Mouse (Mus musculus): ENCODE results near the gene Ube2h. TPM values are rescaled to one million over a fixed set of nuclear protein-coding genes. Genes with fewer than 3 reads are reported as not detected.

The Ube2h gene
- polyA plus RNA-seq, 1 experiment from 2014 or later, result 60.5 TPM

- no peaks in the 10 kb centered on the region for H3K9me3 ChIP-seq (ENCODE audit: control insufficient read depth, low read depth, low read length)
- no peaks in the 10 kb centered on the region for H3K36me3 ChIP-seq (ENCODE audit: control insufficient read depth, insufficient read depth, low read length)
- peak; percentile 69; the same call in 1 of the 2 replicates for ATAC-seq (ENCODE audit: insufficient number of reproducible peaks, insufficient read depth, low FRiP score, low read depth)
- H3K4me2 ChIP-seq (replicated peaks; ENCODE audit: low read depth, low read length), result peak overlapping the region; percentile 17
- no peak overlapping the region for H3K27ac ChIP-seq (ENCODE audit: low read length)
- WGBS, result 9% methylated on average over 5 of the region's 5 CpGs
- 0 out of 2 replicates have a peak, but pooled peaks cover 5% of the 10 kb centered on the region for H3K4me1 ChIP-seq (ENCODE audit: control insufficient read depth, insufficient read depth, low read length)
- no peak overlapping the region for H3K4me3 ChIP-seq (ENCODE audit: low read depth, low read length)
- no peak overlapping the region for H3K9ac ChIP-seq (replicated peaks; ENCODE audit: low read depth, low read length)
- no peaks in the 10 kb centered on the region for H3K27me3 ChIP-seq (ENCODE audit: control insufficient read depth, insufficient read depth, low read length)
These were observed 32.6 kb upstream of the Ube2h start for GRCm38 (mm10) chr6:30336912-30337311.

DNA sequence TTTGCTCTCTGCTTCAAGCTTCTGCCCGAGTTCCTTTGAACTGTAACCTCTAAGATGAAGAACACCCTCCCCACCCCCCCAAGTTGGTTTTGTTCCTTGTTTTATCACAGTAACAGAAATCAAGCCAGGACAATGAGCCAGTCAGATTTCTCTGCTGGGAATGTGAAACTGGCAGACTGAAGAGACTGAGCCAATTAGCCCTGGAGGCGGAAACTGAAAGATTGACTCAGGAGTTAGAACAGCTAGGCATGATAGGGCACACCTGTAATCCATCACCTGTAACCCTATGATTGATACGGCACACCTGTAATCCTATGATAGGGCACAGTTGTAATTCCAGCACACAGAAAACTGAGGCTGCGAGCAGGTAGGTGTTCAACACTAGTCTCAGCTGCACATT is 27.9 kb upstream of the Ube2h start:
- H3K4me3 ChIP-seq (ENCODE audit: low read depth, low read length), result no peak overlapping the region
- no peaks in the 10 kb centered on the region for H3K9me3 ChIP-seq (ENCODE audit: control insufficient read depth, low read depth, low read length)
- ATAC-seq (ENCODE audit: insufficient number of reproducible peaks, insufficient read depth, low FRiP score, low read depth), result no peak
- WGBS, result 53% methylated on average over 4 of the region's 4 CpGs
- H3K27ac ChIP-seq (ENCODE audit: low read length), result no peak overlapping the region
- no peak overlapping the region for H3K9ac ChIP-seq (replicated peaks; ENCODE audit: low read depth, low read length)
- no peaks in the 10 kb centered on the region for H3K27me3 ChIP-seq (ENCODE audit: control insufficient read depth, insufficient read depth, low read length)
- no peak overlapping the region for H3K4me2 ChIP-seq (replicated peaks; ENCODE audit: low read depth, low read length)
- 0 out of 2 replicates have a peak, but pooled peaks cover 5% of the 10 kb centered on the region for H3K4me1 ChIP-seq (ENCODE audit: control insufficient read depth, insufficient read depth, low read length)
- no peaks in the 10 kb centered on the region for H3K36me3 ChIP-seq (ENCODE audit: control insufficient read depth, insufficient read depth, low read length)

DNA sequence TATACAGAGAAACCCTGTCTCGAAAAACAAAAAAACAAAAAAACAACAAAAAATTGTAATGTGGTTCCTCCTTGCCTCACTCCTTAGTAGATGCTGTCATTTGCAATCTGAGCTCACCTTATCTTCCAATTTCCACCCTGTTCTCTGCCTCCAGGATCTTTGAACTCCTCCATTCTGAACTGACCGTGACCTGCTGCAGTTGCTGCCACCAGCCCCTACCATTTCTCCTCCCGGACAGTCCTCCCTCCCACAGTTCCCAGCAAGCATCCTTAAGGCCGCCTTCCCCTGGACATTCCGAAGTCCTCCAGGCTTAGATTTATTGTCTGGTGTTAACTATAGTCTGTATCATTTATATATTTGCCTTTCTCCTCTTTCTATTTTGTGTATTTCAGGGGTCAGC is 26.4 kb upstream of the Ube2h start:
- Histone ChIP-seq H3K4me2 (replicated peaks; ENCODE audit: low read depth, low read length) (no peak overlapping the region), H3K4me1 (ENCODE audit: control insufficient read depth, insufficient read depth, low read length) (0 out of 2 replicates have a peak, but pooled peaks cover 5% of the 10 kb centered on the region), H3K9me3 (ENCODE audit: control insufficient read depth, low read depth, low read length) (no peaks in the 10 kb centered on the region), H3K27ac (ENCODE audit: low read length) (no peak overlapping the region), H3K9ac (replicated peaks; ENCODE audit: low read depth, low read length) (no peak overlapping the region), H3K4me3 (ENCODE audit: low read depth, low read length) (no peak overlapping the region), H3K27me3 (ENCODE audit: control insufficient read depth, insufficient read depth, low read length) (no peaks in the 10 kb centered on the region), H3K36me3 (ENCODE audit: control insufficient read depth, insufficient read depth, low read length) (no peaks in the 10 kb centered on the region)
- 58% methylated on average over 5 of the region's 5 CpGs for WGBS
- ATAC-seq (ENCODE audit: insufficient number of reproducible peaks, insufficient read depth, low FRiP score, low read depth), result no peak

- Histone ChIP-seq H3K4me1 (ENCODE audit: control insufficient read depth, insufficient read depth, low read length) (no peaks in the 10 kb centered on the region), H3K36me3 (ENCODE audit: control insufficient read depth, insufficient read depth, low read length) (no peaks in the 10 kb centered on the region), H3K27me3 (ENCODE audit: control insufficient read depth, insufficient read depth, low read length) (no peaks in the 10 kb centered on the region), H3K4me2 (replicated peaks; ENCODE audit: low read depth, low read length) (no peak overlapping the region), H3K27ac (ENCODE audit: low read length) (0 out of 2 replicates have a peak overlapping the region, but pooled peaks have one; percentile 33), H3K9me3 (ENCODE audit: control insufficient read depth, low read depth, low read length) (no peaks in the 10 kb centered on the region), H3K9ac (replicated peaks; ENCODE audit: low read depth, low read length) (no peak overlapping the region), H3K4me3 (ENCODE audit: low read depth, low read length) (no peak overlapping the region)
- WGBS, result 45% methylated on average over 4 of the region's 4 CpGs
- ATAC-seq (ENCODE audit: insufficient number of reproducible peaks, insufficient read depth, low FRiP score, low read depth), result no peak
These were observed 21.7 kb upstream of the Ube2h start for GRCm38 (mm10) chr6:30325932-30326501.

GRCm38 (mm10) chr6:30321002-30321401 is 16.7 kb upstream of the Ube2h start:
- no peaks in the 10 kb centered on the region for H3K27me3 ChIP-seq (ENCODE audit: control insufficient read depth, insufficient read depth, low read length)
- H3K36me3 ChIP-seq (ENCODE audit: control insufficient read depth, insufficient read depth, low read length), result no peaks in the 10 kb centered on the region
- H3K9me3 ChIP-seq (ENCODE audit: control insufficient read depth, low read depth, low read length), result no peaks in the 10 kb centered on the region
- ATAC-seq (ENCODE audit: insufficient number of reproducible peaks, insufficient read depth, low FRiP score, low read depth), result no peak
- H3K9ac ChIP-seq (replicated peaks; ENCODE audit: low read depth, low read length), result no peak overlapping the region
- WGBS, result 51% methylated on average over 4 of the region's 4 CpGs
- no peak overlapping the region for H3K4me2 ChIP-seq (replicated peaks; ENCODE audit: low read depth, low read length)
- H3K4me1 ChIP-seq (ENCODE audit: control insufficient read depth, insufficient read depth, low read length), result no peaks in the 10 kb centered on the region
- H3K4me3 ChIP-seq (ENCODE audit: low read depth, low read length), result no peak overlapping the region
- H3K27ac ChIP-seq (ENCODE audit: low read length), result 0 out of 2 replicates have a peak overlapping the region, but pooled peaks have one; percentile 15

GRCm38 (mm10) chr6:30319216-30319615 is 14.9 kb upstream of the Ube2h start:
- H3K4me2 ChIP-seq (replicated peaks; ENCODE audit: low read depth, low read length), result no peak overlapping the region
- no peaks in the 10 kb centered on the region for H3K4me1 ChIP-seq (ENCODE audit: control insufficient read depth, insufficient read depth, low read length)
- no peaks in the 10 kb centered on the region for H3K9me3 ChIP-seq (ENCODE audit: control insufficient read depth, low read depth, low read length)
- H3K9ac ChIP-seq (replicated peaks; ENCODE audit: low read depth, low read length), result no peak overlapping the region
- H3K27ac ChIP-seq (ENCODE audit: low read length), result no peak overlapping the region
- 74% methylated on average over 5 of the region's 5 CpGs for WGBS
- H3K27me3 ChIP-seq (ENCODE audit: control insufficient read depth, insufficient read depth, low read length), result no peaks in the 10 kb centered on the region
- no peaks in the 10 kb centered on the region for H3K36me3 ChIP-seq (ENCODE audit: control insufficient read depth, insufficient read depth, low read length)
- ATAC-seq (ENCODE audit: insufficient number of reproducible peaks, insufficient read depth, low FRiP score, low read depth), result no peak
- no peak overlapping the region for H3K4me3 ChIP-seq (ENCODE audit: low read depth, low read length)

DNA sequence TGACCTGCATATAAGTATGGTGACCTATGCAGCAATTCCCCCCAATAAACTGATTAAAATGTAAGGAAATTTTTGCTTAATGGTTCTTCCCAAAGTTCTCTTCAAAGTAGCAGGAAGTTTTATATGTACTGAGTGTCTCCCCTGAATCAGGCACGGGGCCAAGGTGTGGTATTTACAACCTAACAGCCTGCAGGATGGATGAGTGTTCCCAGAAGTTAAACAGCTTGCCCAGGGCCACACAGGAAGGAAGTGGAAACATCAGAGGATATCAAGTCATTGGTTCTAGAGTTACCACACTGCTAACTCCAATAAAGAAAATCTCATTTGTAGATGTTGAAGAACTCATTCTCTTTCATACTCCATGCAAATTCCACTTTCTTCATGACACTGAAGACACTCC is 7.7 kb upstream of the Ube2h start:
- H3K4me3 ChIP-seq (ENCODE audit: low read depth, low read length), result no peak overlapping the region
- no peaks in the 10 kb centered on the region for H3K27me3 ChIP-seq (ENCODE audit: control insufficient read depth, insufficient read depth, low read length)
- H3K9me3 ChIP-seq (ENCODE audit: control insufficient read depth, low read depth, low read length), result no peaks in the 10 kb centered on the region
- 36% methylated on average over 1 of the region's 1 CpGs for WGBS
- ATAC-seq (ENCODE audit: insufficient number of reproducible peaks, insufficient read depth, low FRiP score, low read depth), result no peak
- no peak overlapping the region for H3K27ac ChIP-seq (ENCODE audit: low read length)
- peaks cover 13% of the 10 kb centered on the region; the same call in 1 of the 2 replicates for H3K4me1 ChIP-seq (ENCODE audit: control insufficient read depth, insufficient read depth, low read length)
- H3K4me2 ChIP-seq (replicated peaks; ENCODE audit: low read depth, low read length), result no peak overlapping the region
- H3K9ac ChIP-seq (replicated peaks; ENCODE audit: low read depth, low read length), result no peak overlapping the region
- no peaks in the 10 kb centered on the region for H3K36me3 ChIP-seq (ENCODE audit: control insufficient read depth, insufficient read depth, low read length)

- no peak overlapping the region for H3K4me3 ChIP-seq (ENCODE audit: low read depth, low read length)
- no peak for ATAC-seq (ENCODE audit: insufficient number of reproducible peaks, insufficient read depth, low FRiP score, low read depth)
- no peak overlapping the region for H3K9ac ChIP-seq (replicated peaks; ENCODE audit: low read depth, low read length)
- H3K27me3 ChIP-seq (ENCODE audit: control insufficient read depth, insufficient read depth, low read length), result no peaks in the 10 kb centered on the region
- no peaks in the 10 kb centered on the region for H3K36me3 ChIP-seq (ENCODE audit: control insufficient read depth, insufficient read depth, low read length)
- H3K27ac ChIP-seq (ENCODE audit: low read length), result peak overlapping the region; percentile 62; the same call in 1 of the 2 replicates
- 47% methylated on average over 4 of the region's 4 CpGs for WGBS
- no peaks in the 10 kb centered on the region for H3K9me3 ChIP-seq (ENCODE audit: control insufficient read depth, low read depth, low read length)
- no peak overlapping the region for H3K4me2 ChIP-seq (replicated peaks; ENCODE audit: low read depth, low read length)
- H3K4me1 ChIP-seq (ENCODE audit: control insufficient read depth, insufficient read depth, low read length), result peaks cover 13% of the 10 kb centered on the region; the same call in 1 of the 2 replicates
These were observed 4.4 kb upstream of the Ube2h start for GRCm38 (mm10) chr6:30308751-30309150.

- peak overlapping the region; percentile 62; the same call in 1 of the 2 replicates for H3K27ac ChIP-seq (ENCODE audit: low read length)
- no peak overlapping the region for H3K4me2 ChIP-seq (replicated peaks; ENCODE audit: low read depth, low read length)
- peak; percentile 62; the same call in 1 of the 2 replicates for ATAC-seq (ENCODE audit: insufficient number of reproducible peaks, insufficient read depth, low FRiP score, low read depth)
- H3K4me1 ChIP-seq (ENCODE audit: control insufficient read depth, insufficient read depth, low read length), result peaks cover 13% of the 10 kb centered on the region; the same call in 1 of the 2 replicates
- WGBS, result 8% methylated on average over 9 of the region's 9 CpGs
- no peaks in the 10 kb centered on the region for H3K27me3 ChIP-seq (ENCODE audit: control insufficient read depth, insufficient read depth, low read length)
- H3K4me3 ChIP-seq (ENCODE audit: low read depth, low read length), result no peak overlapping the region
- H3K9ac ChIP-seq (replicated peaks; ENCODE audit: low read depth, low read length), result no peak overlapping the region
- no peaks in the 10 kb centered on the region for H3K9me3 ChIP-seq (ENCODE audit: control insufficient read depth, low read depth, low read length)
- H3K36me3 ChIP-seq (ENCODE audit: control insufficient read depth, insufficient read depth, low read length), result no peaks in the 10 kb centered on the region
These were observed 3.4 kb upstream of the Ube2h start for GRCm38 (mm10) chr6:30307691-30308090.
